Mouse (Mus musculus) central nervous system, embryonic 11.5 days (tissue): ENCODE results near the gene Rap2c. TPM values are rescaled to one million over a fixed set of nuclear protein-coding genes. Genes with fewer than 3 reads are reported as not detected.

Experiments used
- polyA plus RNA-seq: library from polyadenylated mRNA; depleted of rRNA; stranded (reverse); fragments of >200 nt; gene quantifications from 2 replicates; pipeline ENCODE4 v1.2.3, GENCODE M21; 2012; rRNA removed

Rap2c gene
- 16.1 and 37.6 TPM in 2 replicates for polyA plus RNA-seq

GRCm38 (mm10) chrX:51017851-51018785 is at the start of gene Rap2c:
Gene Rap2c, minus strand, starts transcription at chrX:51018018.

Other genes starting within 250 kb of the Rap2c start
- gene Stk26, start 177.0 kb downstream of the Rap2c start, polyA plus RNA-seq = 4.9 and 17.9 TPM in 2 replicates
- 0.06 and 0.25 TPM in 2 replicates for gene Frmd7, start 75.3 kb downstream of the Rap2c start, polyA plus RNA-seq
- 2.3 and 7.0 TPM in 2 replicates for gene Mbnl3, start 188.5 kb upstream of the Rap2c start, polyA plus RNA-seq